Mouse (Mus musculus) forebrain, embryonic 11.5 days (tissue): Measurements from ENCODE around the gene Lrrn2. TPM values are rescaled to one million over a fixed set of nuclear protein-coding genes. Genes with fewer than 3 reads are reported as not detected.

ENCODE experiments used
- ATAC-seq: fragments of 200-750 bp; cut with Nextera tagmentation; replicated peaks from 2 replicates; pipeline ENCODE4 v1.8.0; 2017; ENCODE audit warnings: moderate TSS enrichment; ENCODE audit not compliant: low FRiP score
- DNase-seq: peaks from one replicate; pipeline ENCODE4 v3.0.0-alpha.2; 2017; ENCODE audit warnings: low spot score
- H3K27ac ChIP-seq: fragments of 300-500 bp; sonication (generic); 2 replicates; pipeline ENCODE4 v1.5.1; 2014; ENCODE audit warnings: low read depth, low read length
- H3K27me3 ChIP-seq: fragments of 300-500 bp; sonication (generic); 2 replicates; pipeline ENCODE4 v1.6.1; 2014; ENCODE audit warnings: mild to moderate bottlenecking, low read length, mixed read lengths; ENCODE audit not compliant: control insufficient read depth, insufficient read depth
- H3K36me3 ChIP-seq: fragments of 300-500 bp; sonication (generic); 2 replicates; pipeline ENCODE4 v1.6.1; 2014; ENCODE audit warnings: mild to moderate bottlenecking, low read length, moderate library complexity, mixed read lengths; ENCODE audit not compliant: control insufficient read depth, insufficient read depth
- H3K4me1 ChIP-seq: fragments of 300-500 bp; sonication (generic); replicated peaks from 2 replicates; pipeline ENCODE4 v1.6.1; 2014; ENCODE audit warnings: low read length, mixed read lengths; ENCODE audit not compliant: control insufficient read depth, insufficient read depth
- H3K4me2 ChIP-seq: fragments of 300-500 bp; sonication (generic); 2 replicates; pipeline ENCODE4 v1.6.1; 2014; ENCODE audit warnings: low read depth, mild to moderate bottlenecking, low read length, moderate library complexity, mixed read lengths; ENCODE audit not compliant: severe bottlenecking
- H3K4me3 ChIP-seq: fragments of 300-500 bp; sonication (generic); 2 replicates; pipeline ENCODE4 v1.5.1; 2014; ENCODE audit warnings: low read depth, low read length
- H3K9ac ChIP-seq: fragments of 300-500 bp; sonication (generic); 2 replicates; pipeline ENCODE4 v1.6.1; 2014; ENCODE audit warnings: low read length
- H3K9me3 ChIP-seq: fragments of 300-500 bp; sonication (generic); 2 replicates; pipeline ENCODE4 v1.6.1; 2016; ENCODE audit warnings: low read length, mixed read lengths; ENCODE audit not compliant: control insufficient read depth
- WGBS: fragments of 180-500 bp; shearing (Covaris S2); extraction: QIAGEN DNeasy Blood & Tissue Kit; methylation state at CpG from one replicate; pipeline ENCODE4 v1.1.7; 2014; 5-methylcytosine and 5-hydroxymethylcytosine counted together
- polyA plus RNA-seq: library from polyadenylated mRNA; unstranded; fragments of >200 nt; fragmentation: Nextera tagmentation; extraction: Ambion mirVana; gene quantifications from 2 replicates; pipeline ENCODE4 v1.2.1, GENCODE M21; 2014

Lrrn2 gene
- polyA plus RNA-seq, 1 experiment from 2014 or later = 10.2 TPM

- H3K27me3 ChIP-seq = no peaks in the 10 kb centered on the region
- H3K9me3 ChIP-seq = no peaks in the 10 kb centered on the region
- H3K4me2 ChIP-seq = no peak overlapping the region
- WGBS = 59% methylated on average over 19 of the region's 19 CpGs
- H3K4me3 ChIP-seq = no peak overlapping the region
- H3K36me3 ChIP-seq = no peaks in the 10 kb centered on the region
- ATAC-seq (no peak), DNase-seq (no peak)
- no peak overlapping the region for H3K9ac ChIP-seq
- no peaks in the 10 kb centered on the region for H3K4me1 ChIP-seq
- H3K27ac ChIP-seq = no peak overlapping the region
These were observed 48.2 kb downstream of the Lrrn2 start for GRCm38 (mm10) chr1:132928032-132928906.

- Histone ChIP-seq H3K9ac (no peak overlapping the region), H3K27me3 (no peaks in the 10 kb centered on the region), H3K4me2 (no peak overlapping the region), H3K9me3 (no peaks in the 10 kb centered on the region), H3K27ac (no peak overlapping the region), H3K4me3 (no peak overlapping the region), H3K36me3 (no peaks in the 10 kb centered on the region), H3K4me1 (no peaks in the 10 kb centered on the region)
- no peak for ATAC-seq
- DNase-seq = no peak
- 66% methylated on average over 3 of the region's 3 CpGs for WGBS
These were observed 48.8 kb downstream of the Lrrn2 start for GRCm38 (mm10) chr1:132928907-132929250.

- no peak overlapping the region for H3K27ac ChIP-seq
- H3K4me2 ChIP-seq = no peak overlapping the region
- WGBS = 80% methylated on average over 4 of the region's 4 CpGs
- H3K27me3 ChIP-seq = no peaks in the 10 kb centered on the region
- no peak overlapping the region for H3K9ac ChIP-seq
- DNase-seq (no peak), ATAC-seq (no peak)
- H3K9me3 ChIP-seq = no peaks in the 10 kb centered on the region
- H3K4me3 ChIP-seq = no peak overlapping the region
- no peaks in the 10 kb centered on the region for H3K36me3 ChIP-seq
- no peaks in the 10 kb centered on the region for H3K4me1 ChIP-seq
These were observed 50.2 kb downstream of the Lrrn2 start for GRCm38 (mm10) chr1:132930291-132930690.

- DNase-seq = no peak
These were observed 52.3 kb downstream of the Lrrn2 start for GRCm38 (mm10) chr1:132932421-132932820.

GRCm38 (mm10) chr1:132934856-132935255 lies 54.8 kb downstream of the Lrrn2 start:
- WGBS = 33% methylated on average over 7 of the region's 7 CpGs
- H3K4me2 ChIP-seq = no peak overlapping the region
- peaks cover 2% of the 10 kb centered on the region; the same call in 1 of the 2 replicates for H3K36me3 ChIP-seq
- DNase-seq = peak; percentile 79
- no peak overlapping the region for H3K4me3 ChIP-seq
- peak; percentile 67 for ATAC-seq
- H3K4me1 ChIP-seq = no peaks in the 10 kb centered on the region
- no peak overlapping the region for H3K9ac ChIP-seq
- H3K9me3 ChIP-seq = no peaks in the 10 kb centered on the region
- no peaks in the 10 kb centered on the region for H3K27me3 ChIP-seq
- H3K27ac ChIP-seq = no peak overlapping the region

More at GRCm38 (mm10) chr1:132932421-132932820, 52.3 kb downstream of the Lrrn2 start:
- no peak for ATAC-seq
- H3K4me1 ChIP-seq = no peaks in the 10 kb centered on the region
- H3K27ac ChIP-seq = no peak overlapping the region
- no peak overlapping the region for H3K9ac ChIP-seq
- no peak overlapping the region for H3K4me3 ChIP-seq
- H3K36me3 ChIP-seq = 0 out of 2 replicates have a peak, but pooled peaks cover 2% of the 10 kb centered on the region
- 89% methylated on average over 2 of the region's 2 CpGs for WGBS
- H3K9me3 ChIP-seq = no peaks in the 10 kb centered on the region
- H3K27me3 ChIP-seq = no peaks in the 10 kb centered on the region
- no peak overlapping the region for H3K4me2 ChIP-seq

GRCm38 (mm10) chr1:132937296-132938030 lies 57.4 kb downstream of the Lrrn2 start:
- 87% methylated on average over 26 of the region's 26 CpGs for WGBS

GRCm38 (mm10) chr1:132938975-132939374 lies 58.9 kb downstream of the Lrrn2 start:
- DNase-seq = no peak
- WGBS = 85% methylated on average over 8 of the region's 8 CpGs

More at GRCm38 (mm10) chr1:132937296-132938030, 57.4 kb downstream of the Lrrn2 start:
- Histone ChIP-seq H3K4me3 (no peak overlapping the region), H3K36me3 (peaks cover 2% of the 10 kb centered on the region; the same call in 1 of the 2 replicates), H3K9ac (no peak overlapping the region), H3K4me2 (no peak overlapping the region), H3K27me3 (no peaks in the 10 kb centered on the region), H3K9me3 (no peaks in the 10 kb centered on the region), H3K4me1 (no peaks in the 10 kb centered on the region), H3K27ac (no peak overlapping the region)
- no peak for ATAC-seq
- no peak for DNase-seq

GRCm38 (mm10) chr1:132945826-132946225 lies 65.8 kb downstream of the Lrrn2 start:
- DNase-seq = no peak
- Histone ChIP-seq H3K9me3 (no peaks in the 10 kb centered on the region), H3K4me1 (no peaks in the 10 kb centered on the region; the same call in 1 of the 2 replicates), H3K4me3 (no peak overlapping the region), H3K27me3 (no peaks in the 10 kb centered on the region), H3K4me2 (no peak overlapping the region), H3K27ac (no peak overlapping the region; the same call in 1 of the 2 replicates), H3K9ac (no peak overlapping the region), H3K36me3 (no peaks in the 10 kb centered on the region)
- no peak for ATAC-seq
- WGBS = 74% methylated on average over 8 of the region's 8 CpGs

More at GRCm38 (mm10) chr1:132938975-132939374, 58.9 kb downstream of the Lrrn2 start:
- no peak for ATAC-seq
- Histone ChIP-seq H3K27me3 (no peaks in the 10 kb centered on the region), H3K4me3 (no peak overlapping the region), H3K4me1 (no peaks in the 10 kb centered on the region), H3K27ac (no peak overlapping the region), H3K9ac (no peak overlapping the region), H3K4me2 (no peak overlapping the region), H3K9me3 (no peaks in the 10 kb centered on the region), H3K36me3 (peaks cover 2% of the 10 kb centered on the region; the same call in 1 of the 2 replicates)
